Comparison of ENCODE assay signal across 8 mouse cellular contexts in the genomic region with DNA sequence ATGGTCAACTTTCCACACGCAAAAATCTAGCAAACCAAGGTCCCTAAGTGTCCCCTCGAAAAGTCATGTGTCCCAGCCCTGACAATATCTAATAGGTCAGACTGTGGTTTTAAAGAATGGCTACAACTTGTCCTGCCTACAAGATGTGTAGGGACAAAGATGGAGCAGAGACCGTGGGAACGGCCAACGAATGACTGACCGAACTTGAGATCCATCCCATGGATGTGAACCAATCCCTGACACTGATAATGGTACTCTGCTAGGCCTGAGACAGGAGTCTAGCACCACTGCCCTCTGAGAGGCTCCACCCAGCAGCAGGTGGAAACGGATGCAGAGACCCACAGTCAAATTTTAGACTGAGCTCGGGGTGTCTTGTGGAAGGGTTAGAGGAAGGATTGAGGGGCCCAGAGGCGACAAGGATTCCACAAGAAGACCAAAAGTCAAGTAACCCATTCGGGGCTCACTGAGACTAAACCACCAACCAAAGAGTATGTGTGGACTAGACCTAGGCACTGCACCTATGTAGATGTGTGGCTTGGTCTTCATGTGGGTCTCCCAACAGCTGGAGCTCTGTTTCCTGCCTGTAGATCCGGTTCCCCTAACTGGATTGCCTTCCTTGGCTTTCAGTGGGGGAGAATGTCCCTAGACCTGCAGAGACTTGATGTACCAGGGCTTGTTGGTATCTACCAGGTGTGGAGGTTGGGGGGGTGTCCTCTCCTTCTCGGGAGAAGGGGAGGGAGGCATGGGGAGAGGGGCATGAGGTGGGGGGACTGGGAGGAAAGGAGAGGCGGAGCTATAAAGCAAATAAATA. TPM values are rescaled to one million over a fixed set of nuclear protein-coding genes. Genes with fewer than 3 reads are reported as not detected.
DNase-seq lines count a peak whose midpoint lies in the region; ATAC-seq and TF ChIP-seq lines count a peak whose summit lies in the region.

No protein-coding gene starts in this region.

- no peaks in the 10 kb centered on the region for H3K9me3 ChIP-seq in forebrain, embryonic 14.5 days (replicated peaks; ENCODE audit: control insufficient read depth, low read length)
- H3K9me3 ChIP-seq in limb, embryonic 15.5 days = no peaks in the 10 kb centered on the region
- no peaks in the 10 kb centered on the region for H3K9me3 ChIP-seq in stomach, embryonic 16.5 days (replicated peaks; ENCODE audit: control insufficient read depth, low read length)

- peak overlapping the region; percentile 49; the same call in 1 of the 2 replicates for H3K4me3 ChIP-seq in thymus, adult 2 months (ENCODE audit: control insufficient read depth, insufficient read depth, low read length)
- H3K4me3 ChIP-seq in forebrain, embryonic 14.5 days (ENCODE audit: low read depth, low read length) = peak overlapping the region; percentile 48
- H3K4me3 ChIP-seq in limb, embryonic 15.5 days = peak overlapping the region; percentile 59
- peak overlapping the region; percentile 71 for H3K4me3 ChIP-seq in stomach, embryonic 16.5 days (replicated peaks; ENCODE audit: low read length)

- no peak for TF ChIP-seq CTCF in thymus, adult 2 months (IDR thresholded peaks at IDR 0.05; ENCODE audit: borderline replicate concordance, control insufficient read depth, extremely low read depth, insufficient read depth, low read length, poor library complexity)

- DNase-seq in thymus, adult 2 months = no peak
- no peak for DNase-seq in thymus, postnatal 4 days
- DNase-seq in forebrain, embryonic 14.5 days (ENCODE audit: low spot score) = no peak
- no peak for DNase-seq in layer of hippocampus, postnatal 25 days (ENCODE audit: extremely low spot score in 1 of 2, low spot score in 1 of 2)
- DNase-seq in gastrocnemius, adult 18-20 months (ENCODE audit: low spot score) = no peak
- no peak for DNase-seq in adipocyte (ENCODE audit: low spot score)

- no peak for ATAC-seq in forebrain, embryonic 14.5 days
- no peak for ATAC-seq in limb, embryonic 15.5 days (ENCODE audit: insufficient number of reproducible peaks, low FRiP score, low TSS enrichment, low read depth)
- no peak for ATAC-seq in stomach, embryonic 16.5 days (ENCODE audit: insufficient read depth, low FRiP score)

- H3K27me3 ChIP-seq in thymus, adult 2 months (ENCODE audit: control insufficient read depth, insufficient read depth, low read length) = no peaks in the 10 kb centered on the region
- no peaks in the 10 kb centered on the region for H3K27me3 ChIP-seq in forebrain, embryonic 14.5 days (replicated peaks; ENCODE audit: control insufficient read depth, insufficient read depth, low read length)
- no peaks in the 10 kb centered on the region for H3K27me3 ChIP-seq in limb, embryonic 15.5 days
- no peaks in the 10 kb centered on the region for H3K27me3 ChIP-seq in stomach, embryonic 16.5 days (ENCODE audit: control insufficient read depth, insufficient read depth, low read length)

- no peaks in the 10 kb centered on the region for H3K36me3 ChIP-seq in thymus, adult 2 months (ENCODE audit: control insufficient read depth, insufficient read depth, low read length)
- no peaks in the 10 kb centered on the region for H3K36me3 ChIP-seq in forebrain, embryonic 14.5 days (ENCODE audit: control insufficient read depth, insufficient read depth, low read length)
- no peaks in the 10 kb centered on the region for H3K36me3 ChIP-seq in limb, embryonic 15.5 days
- no peaks in the 10 kb centered on the region for H3K36me3 ChIP-seq in stomach, embryonic 16.5 days (ENCODE audit: control insufficient read depth, insufficient read depth, low read length)

- 57% methylated on average over 13 of the region's 13 CpGs for whole genome bisulfite sequencing in thymus, adult 2 months
- 58% methylated on average over 13 of the region's 13 CpGs for WGBS in forebrain, embryonic 14.5 days
- 53% methylated on average over 13 of the region's 13 CpGs for WGBS in limb, embryonic 15.5 days
- WGBS in stomach, embryonic 16.5 days = 53% methylated on average over 13 of the region's 13 CpGs

- H3K4me2 ChIP-seq in forebrain, embryonic 14.5 days (ENCODE audit: low read length) = peak overlapping the region; percentile 71
- peak overlapping the region; percentile 80 for H3K4me2 ChIP-seq in limb, embryonic 15.5 days
- H3K4me2 ChIP-seq in stomach, embryonic 16.5 days (ENCODE audit: low read depth, low read length) = peak overlapping the region; percentile 69

- peaks cover 22% of the 10 kb centered on the region for H3K4me1 ChIP-seq in thymus, adult 2 months (replicated peaks; ENCODE audit: control insufficient read depth, insufficient read depth, low read length)
- 0 out of 2 replicates have a peak, but pooled peaks cover 7% of the 10 kb centered on the region for H3K4me1 ChIP-seq in forebrain, embryonic 14.5 days (ENCODE audit: control insufficient read depth, insufficient read depth, low read length)
- H3K4me1 ChIP-seq in limb, embryonic 15.5 days = peaks cover 25% of the 10 kb centered on the region
- H3K4me1 ChIP-seq in stomach, embryonic 16.5 days (ENCODE audit: control insufficient read depth, insufficient read depth, low read length) = peaks cover 18% of the 10 kb centered on the region

- H3K9ac ChIP-seq in forebrain, embryonic 14.5 days (ENCODE audit: low read length) = peak overlapping the region; percentile 70; the same call in 1 of the 2 replicates
- peak overlapping the region; percentile 39; the same call in 1 of the 2 replicates for H3K9ac ChIP-seq in limb, embryonic 15.5 days
- peak overlapping the region; percentile 79 for H3K9ac ChIP-seq in stomach, embryonic 16.5 days (ENCODE audit: low read length)

- no peak for TF ChIP-seq POLR2A in thymus, adult 2 months (IDR thresholded peaks at IDR 0.05; ENCODE audit: control insufficient read depth, extremely low read depth, insufficient read depth, low read length, poor library complexity)

- no peak overlapping the region; the same call in 1 of the 2 replicates for H3K27ac ChIP-seq in thymus, adult 2 months (ENCODE audit: control insufficient read depth, insufficient read depth, low read length)
- peak overlapping the region; percentile 86 for H3K27ac ChIP-seq in forebrain, embryonic 14.5 days (ENCODE audit: low read depth, low read length)
- H3K27ac ChIP-seq in limb, embryonic 15.5 days = peak overlapping the region; percentile 91
- peak overlapping the region; percentile 90 for H3K27ac ChIP-seq in stomach, embryonic 16.5 days (ENCODE audit: low read length)

RNA-seq across cellular contexts. Expression of gene Ubc, which starts 17.2 kb away (rescaled TPM):
- polyA plus RNA-seq in thymus, adult 2 months (2012; rRNA removed) = 585 and 598 TPM in 2 replicates
- polyA plus RNA-seq in forebrain, embryonic 14.5 days (2014; fragmentation: Nextera tagmentation; extraction: Ambion mirVana) = 981 and 1,199 TPM in 2 replicates
- 1,133 and 1,236 TPM in 2 replicates for polyA plus RNA-seq in limb, embryonic 15.5 days (2015; fragmentation: Nextera tagmentation; extraction: Ambion mirVana)
- polyA plus RNA-seq in stomach, embryonic 16.5 days (2015; fragmentation: Nextera tagmentation; extraction: Ambion mirVana) = 1,047 and 1,111 TPM in 2 replicates
- total RNA-seq in layer of hippocampus, postnatal 25 days (2021) = 100 to 1,000 TPM; 775 to 848 TPM
- 1,000 to 10,000 TPM; 1,764 to 2,031 TPM for total RNA-seq in gastrocnemius, adult 18-20 months (2021)

RNA-seq across cellular contexts. Expression of gene Gm10382, which starts 18.1 kb away (rescaled TPM):
- 0.18 TPM in 1 of 2 replicates, not detected in the other for polyA plus RNA-seq in thymus, adult 2 months (2012; rRNA removed)
- 0.33 TPM in 1 of 2 replicates, not detected in the other for polyA plus RNA-seq in forebrain, embryonic 14.5 days (2014; fragmentation: Nextera tagmentation; extraction: Ambion mirVana)
- 0.14 and 0.32 TPM in 2 replicates for polyA plus RNA-seq in limb, embryonic 15.5 days (2015; fragmentation: Nextera tagmentation; extraction: Ambion mirVana)
- polyA plus RNA-seq in stomach, embryonic 16.5 days (2015; fragmentation: Nextera tagmentation; extraction: Ambion mirVana) = 0.32 and 0.37 TPM in 2 replicates
- total RNA-seq in layer of hippocampus, postnatal 25 days (2021) = under 1 TPM in 1 of 2 experiments, not detected in 1; 0.37 TPM
- total RNA-seq in gastrocnemius, adult 18-20 months (2021) = under 1 TPM in 1 of 2 experiments, not detected in 1; 0.24 TPM

RNA-seq across cellular contexts. Expression of gene Dhx37, which starts 26.7 kb away (rescaled TPM):
- 31.7 and 32.4 TPM in 2 replicates for polyA plus RNA-seq in thymus, adult 2 months (2012; rRNA removed)
- 4.7 and 7.0 TPM in 2 replicates for polyA plus RNA-seq in forebrain, embryonic 14.5 days (2014; fragmentation: Nextera tagmentation; extraction: Ambion mirVana)
- 9.0 and 9.2 TPM in 2 replicates for polyA plus RNA-seq in limb, embryonic 15.5 days (2015; fragmentation: Nextera tagmentation; extraction: Ambion mirVana)
- polyA plus RNA-seq in stomach, embryonic 16.5 days (2015; fragmentation: Nextera tagmentation; extraction: Ambion mirVana) = 8.4 and 10.8 TPM in 2 replicates
- total RNA-seq in layer of hippocampus, postnatal 25 days (2021) = 10 to 100 TPM; 11.9 to 14.8 TPM
- total RNA-seq in gastrocnemius, adult 18-20 months (2021) = 1 to 10 TPM; 4.5 to 5.1 TPM

RNA-seq across cellular contexts. Expression of gene Bri3bp, which starts 34.1 kb away (rescaled TPM):
- polyA plus RNA-seq in thymus, adult 2 months (2012; rRNA removed) = 22.7 and 26.4 TPM in 2 replicates
- 26.0 and 29.1 TPM in 2 replicates for polyA plus RNA-seq in forebrain, embryonic 14.5 days (2014; fragmentation: Nextera tagmentation; extraction: Ambion mirVana)
- 32.4 and 33.0 TPM in 2 replicates for polyA plus RNA-seq in limb, embryonic 15.5 days (2015; fragmentation: Nextera tagmentation; extraction: Ambion mirVana)
- polyA plus RNA-seq in stomach, embryonic 16.5 days (2015; fragmentation: Nextera tagmentation; extraction: Ambion mirVana) = 27.7 and 31.8 TPM in 2 replicates
- 100 to 1,000 TPM; 101 to 109 TPM for total RNA-seq in layer of hippocampus, postnatal 25 days (2021)
- 1 to 10 TPM; 2.6 to 3.2 TPM for total RNA-seq in gastrocnemius, adult 18-20 months (2021)
